Mouse (Mus musculus) midbrain, embryonic 13.5 days (tissue): ENCODE data around the gene Kif11. TPM values are rescaled to one million over a fixed set of nuclear protein-coding genes. Genes with fewer than 3 reads are reported as not detected.

Experiments used
- ATAC-seq: fragments of 200-750 bp; cut with Nextera tagmentation; 2 replicates; pipeline ENCODE4 v1.8.0; 2017; ENCODE audit warnings: mild to moderate bottlenecking, moderate TSS enrichment, moderate library complexity
- H3K27ac ChIP-seq: fragments of 300-500 bp; sonication (generic); 2 replicates; pipeline ENCODE4 v1.5.1; 2015; ENCODE audit warnings: inconsistent platforms, mild to moderate bottlenecking, moderate library complexity
- H3K27me3 ChIP-seq: fragments of 300-500 bp; sonication (generic); 2 replicates; pipeline ENCODE4 v1.6.1; 2015; ENCODE audit warnings: mild to moderate bottlenecking, inconsistent platforms
- H3K36me3 ChIP-seq: fragments of 300-500 bp; sonication (generic); 2 replicates; pipeline ENCODE4 v1.6.1; 2015; ENCODE audit warnings: mild to moderate bottlenecking, inconsistent platforms
- H3K4me1 ChIP-seq: fragments of 300-500 bp; sonication (generic); replicated peaks from 2 replicates; pipeline ENCODE4 v1.6.1; 2015; ENCODE audit warnings: inconsistent platforms
- H3K4me2 ChIP-seq: fragments of 300-500 bp; sonication (generic); replicated peaks from 2 replicates; pipeline ENCODE4 v1.6.1; 2015; ENCODE audit warnings: moderate library complexity, mild to moderate bottlenecking, inconsistent platforms
- H3K4me3 ChIP-seq: fragments of 300-500 bp; sonication (generic); replicated peaks from 2 replicates; pipeline ENCODE4 v1.5.1; 2015; ENCODE audit warnings: mild to moderate bottlenecking, inconsistent platforms
- H3K9ac ChIP-seq: fragments of 300-500 bp; sonication (generic); replicated peaks from 2 replicates; pipeline ENCODE4 v1.6.1; 2015; ENCODE audit warnings: mild to moderate bottlenecking, inconsistent platforms
- H3K9me3 ChIP-seq: fragments of 300-500 bp; sonication (generic); 2 replicates; pipeline ENCODE4 v1.6.1; 2016; ENCODE audit warnings: mild to moderate bottlenecking, inconsistent platforms
- WGBS: fragments of 180-500 bp; shearing (Covaris S2); methylation state at CpG from one replicate; pipeline ENCODE4 v1.1.7; 2015; 5-methylcytosine and 5-hydroxymethylcytosine counted together
- polyA plus RNA-seq: library from polyadenylated mRNA; unstranded; fragments of >200 nt; fragmentation: Nextera tagmentation; extraction: Ambion mirVana; gene quantifications from 2 replicates; pipeline ENCODE4 v1.2.1, GENCODE M21; 2015

Kif11 gene
- polyA plus RNA-seq, result 27.1 and 29.0 TPM in 2 replicates

DNA sequence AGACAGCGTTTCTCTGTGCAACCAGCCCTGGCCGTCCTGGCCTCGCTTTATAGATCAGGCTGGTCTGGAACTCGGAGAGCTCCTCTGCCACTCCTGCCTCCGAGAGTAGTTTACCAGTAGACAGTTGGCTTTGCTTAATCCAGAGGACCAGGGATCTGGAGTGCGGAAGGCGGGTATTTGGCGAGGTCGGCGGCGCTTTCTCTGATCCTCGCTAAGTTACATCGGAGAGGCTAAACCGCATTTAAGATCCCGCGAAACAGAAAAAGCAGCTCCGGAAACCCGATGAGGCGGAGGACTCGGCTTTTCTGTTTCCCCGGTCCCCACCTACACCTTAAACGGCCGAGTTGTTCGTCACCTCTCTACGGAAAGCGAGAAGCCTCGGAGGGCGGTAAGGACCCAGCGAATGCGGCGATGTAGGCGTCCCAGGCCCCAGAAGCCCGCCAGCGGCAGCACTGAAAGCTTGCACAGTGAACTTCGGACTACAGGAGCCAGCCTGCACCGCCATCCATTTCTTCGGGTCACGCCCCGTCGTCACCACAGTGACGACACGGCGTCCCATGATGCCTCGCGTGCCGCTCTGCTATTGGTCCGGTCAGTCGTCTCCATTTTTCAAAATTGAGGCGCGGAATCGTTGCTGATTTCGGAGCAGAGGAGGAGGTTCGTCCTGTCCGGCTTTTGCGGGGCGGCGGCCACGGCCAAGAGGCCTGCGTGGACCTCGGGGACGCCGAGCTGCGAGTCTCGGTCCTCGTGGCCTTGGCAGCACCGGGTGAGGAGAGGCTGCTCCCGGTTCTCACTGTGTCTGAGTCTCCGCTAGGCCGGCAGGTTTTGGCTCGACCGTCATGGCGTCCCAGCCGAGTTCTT is at the start of gene Kif11:
Gene Kif11, plus strand, starts transcription at position 649 of the 861 bp plus-strand sequence.
- Histone ChIP-seq H3K4me1 (peaks cover 25% of the 10 kb centered on the region), H3K9ac (peak within 1 kb of the TSS; percentile 73), H3K27ac (peak within 1 kb of the TSS; percentile 89), H3K4me3 (peak within 1 kb of the TSS; percentile 82), H3K27me3 (no peaks in the 10 kb centered on the region), H3K36me3 (no peaks in the 10 kb centered on the region), H3K9me3 (no peaks in the 10 kb centered on the region), H3K4me2 (peak within 1 kb of the TSS; percentile 84)
- peak; percentile 100 for ATAC-seq
- under 1% methylated on average over 73 of the region's 73 CpGs for WGBS

DNA sequence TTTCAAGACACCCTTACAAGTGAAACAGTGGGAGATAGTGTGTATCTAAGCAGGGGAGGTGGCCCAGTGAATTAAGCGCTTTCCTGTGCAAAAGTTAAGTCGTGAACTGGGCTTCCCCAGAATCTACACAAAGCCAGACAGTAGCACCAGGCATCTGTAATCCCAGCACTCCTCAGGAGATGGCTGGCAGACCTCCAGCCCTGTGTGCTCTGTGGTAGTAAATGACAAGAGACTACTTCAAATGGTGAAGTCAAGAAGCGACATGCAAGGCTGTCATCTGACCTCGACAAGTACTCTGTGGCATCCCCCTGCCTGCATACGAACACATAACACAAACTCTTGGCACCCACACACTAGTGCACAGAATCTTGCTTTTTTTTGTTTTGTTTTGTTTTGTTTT is 49.0 kb upstream of the Kif11 start:
- H3K4me2 ChIP-seq, result no peak overlapping the region
- H3K36me3 ChIP-seq, result peaks cover 24% of the 10 kb centered on the region
- WGBS, result 83% methylated on average over 5 of the region's 5 CpGs
- H3K4me3 ChIP-seq, result no peak overlapping the region
- no peak for ATAC-seq
- H3K9me3 ChIP-seq, result no peaks in the 10 kb centered on the region
- H3K9ac ChIP-seq, result no peak overlapping the region
- no peaks in the 10 kb centered on the region for H3K4me1 ChIP-seq
- H3K27ac ChIP-seq, result no peak overlapping the region
- H3K27me3 ChIP-seq, result no peaks in the 10 kb centered on the region

DNA sequence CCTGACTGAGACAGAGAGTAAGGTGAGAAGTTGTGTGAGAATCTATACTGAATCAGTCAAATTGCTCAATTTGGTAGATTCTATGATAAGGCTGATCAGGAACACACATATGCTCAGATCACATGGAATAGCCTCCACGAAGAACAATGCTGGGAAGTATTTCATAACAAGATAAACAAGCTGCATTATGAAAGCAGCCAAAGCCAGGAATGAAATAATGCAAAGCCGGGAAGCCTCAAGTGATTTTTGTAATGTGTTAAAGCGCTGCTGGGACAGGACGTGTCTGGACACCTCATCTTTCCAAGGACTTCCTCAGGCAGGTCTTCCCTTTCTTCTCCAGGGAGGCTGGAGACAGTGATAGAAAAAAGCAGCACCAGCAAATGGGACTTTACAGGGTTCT is 43.5 kb upstream of the Kif11 start:
- Histone ChIP-seq H3K27me3 (no peaks in the 10 kb centered on the region), H3K4me1 (no peaks in the 10 kb centered on the region), H3K4me2 (no peak overlapping the region), H3K27ac (no peak overlapping the region), H3K9me3 (no peaks in the 10 kb centered on the region), H3K4me3 (no peak overlapping the region), H3K36me3 (peaks cover 14% of the 10 kb centered on the region), H3K9ac (no peak overlapping the region)
- no peak for ATAC-seq
- WGBS, result 92% methylated on average over 4 of the region's 4 CpGs

DNA sequence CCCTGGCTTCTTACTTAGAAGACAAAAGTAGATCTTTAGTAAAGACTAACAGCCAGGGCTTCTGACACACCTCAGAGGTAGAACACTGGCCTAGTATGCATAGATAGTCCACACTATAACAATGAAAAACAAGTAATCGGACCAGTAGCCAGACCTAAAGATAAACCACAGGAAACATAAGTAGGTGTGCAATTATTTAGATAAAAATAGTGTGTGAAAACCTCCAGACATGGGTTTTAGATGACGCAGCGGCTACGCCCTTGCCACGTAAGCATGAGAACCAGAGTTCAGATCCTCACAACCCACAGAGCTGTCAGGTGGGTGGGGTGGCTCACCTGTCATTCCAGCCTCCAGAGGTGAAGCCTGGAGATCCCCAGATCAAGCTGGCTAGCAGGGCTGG is 42.8 kb upstream of the Kif11 start:
- H3K9ac ChIP-seq, result no peak overlapping the region
- H3K27me3 ChIP-seq, result no peaks in the 10 kb centered on the region
- H3K9me3 ChIP-seq, result no peaks in the 10 kb centered on the region
- H3K36me3 ChIP-seq, result peaks cover 7% of the 10 kb centered on the region
- no peaks in the 10 kb centered on the region for H3K4me1 ChIP-seq
- no peak overlapping the region for H3K27ac ChIP-seq
- no peak overlapping the region for H3K4me2 ChIP-seq
- no peak for ATAC-seq
- 96% methylated on average over 5 of the region's 5 CpGs for WGBS
- H3K4me3 ChIP-seq, result no peak overlapping the region

DNA sequence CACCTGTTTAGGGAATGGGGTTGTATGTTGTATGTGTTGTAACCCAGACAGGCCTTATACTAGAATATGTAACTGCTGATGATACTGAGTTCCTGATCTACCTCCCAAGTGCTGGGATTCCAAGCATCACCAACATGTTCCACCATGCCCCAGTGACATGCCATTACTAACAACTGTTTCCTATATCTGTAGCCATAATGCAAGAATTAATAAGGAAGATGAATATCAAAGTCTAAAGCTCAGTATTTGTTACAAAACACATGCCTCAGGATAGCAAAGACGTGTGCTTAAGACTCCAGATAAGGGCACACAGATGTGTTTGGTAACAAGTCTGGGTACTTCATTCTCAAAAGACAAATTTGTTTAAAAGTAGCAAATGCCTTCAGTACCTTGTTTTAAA is 40.8 kb upstream of the Kif11 start:
- Histone ChIP-seq H3K9ac (no peak overlapping the region), H3K27ac (no peak overlapping the region), H3K27me3 (no peaks in the 10 kb centered on the region), H3K4me3 (no peak overlapping the region), H3K4me1 (no peaks in the 10 kb centered on the region), H3K9me3 (no peaks in the 10 kb centered on the region), H3K4me2 (no peak overlapping the region), H3K36me3 (no peaks in the 10 kb centered on the region; the same call in 1 of the 2 replicates)
- ATAC-seq, result no peak
- WGBS, result 86% methylated on average over 1 of the region's 1 CpGs

DNA sequence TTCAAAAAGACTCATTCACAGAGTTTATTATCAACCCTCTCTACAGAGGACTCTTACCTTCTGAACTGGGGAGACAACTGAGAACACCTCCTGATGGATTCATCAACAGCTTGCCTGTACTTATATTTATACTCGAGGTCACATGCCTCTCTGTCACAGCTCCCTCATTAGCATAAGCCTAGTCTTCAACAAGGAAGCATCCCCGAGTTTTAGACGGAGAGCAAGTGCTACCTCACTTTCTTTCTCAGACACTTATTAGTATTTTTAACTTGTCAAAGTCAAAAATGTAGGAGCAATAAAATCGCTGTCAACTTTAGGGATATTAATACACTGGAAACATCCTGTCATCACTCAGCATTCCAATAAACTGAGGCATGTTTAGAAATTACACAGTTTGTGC is 38.5 kb upstream of the Kif11 start, which contains the start of gene Ide:
Gene Ide, minus strand, starts transcription at position 101 of the 400 bp plus-strand sequence.
- no peak for ATAC-seq
- no peaks in the 10 kb centered on the region for H3K27me3 ChIP-seq
- H3K9me3 ChIP-seq, result no peaks in the 10 kb centered on the region
- no peak within 1 kb of the TSS for H3K4me2 ChIP-seq
- no peaks in the 10 kb centered on the region; the same call in 1 of the 2 replicates for H3K36me3 ChIP-seq
- no peak within 1 kb of the TSS for H3K4me3 ChIP-seq
- H3K9ac ChIP-seq, result no peak within 1 kb of the TSS
- no peaks in the 10 kb centered on the region for H3K4me1 ChIP-seq
- H3K27ac ChIP-seq, result no peak within 1 kb of the TSS
- 67% methylated on average over 4 of the region's 4 CpGs for WGBS

DNA sequence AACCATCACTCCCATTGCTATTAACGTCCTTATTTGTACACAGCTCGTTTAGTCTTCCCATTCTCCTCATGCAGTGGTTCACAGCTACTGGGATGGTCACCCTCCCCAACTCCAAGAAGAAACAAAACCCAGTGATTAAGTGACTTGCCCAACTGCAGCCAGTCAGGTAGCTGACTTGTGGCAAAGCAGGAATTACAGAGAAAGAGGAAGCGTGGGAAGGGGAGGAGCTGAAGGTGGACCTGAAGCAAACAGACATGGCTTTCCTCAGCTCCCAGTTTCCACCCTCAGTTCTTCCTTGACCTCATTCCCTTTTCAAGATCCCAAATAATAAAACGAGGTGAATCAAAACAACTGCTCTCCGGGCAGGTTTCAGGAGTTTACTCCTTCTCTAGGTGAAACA is 35.7 kb upstream of the Kif11 start:
- H3K9me3 ChIP-seq, result no peaks in the 10 kb centered on the region
- no peaks in the 10 kb centered on the region for H3K27me3 ChIP-seq
- no peak overlapping the region for H3K4me3 ChIP-seq
- no peak overlapping the region for H3K4me2 ChIP-seq
- no peaks in the 10 kb centered on the region for H3K4me1 ChIP-seq
- no peak overlapping the region for H3K27ac ChIP-seq
- no peaks in the 10 kb centered on the region for H3K36me3 ChIP-seq
- H3K9ac ChIP-seq, result no peak overlapping the region
- no peak for ATAC-seq
- WGBS, result 82% methylated on average over 5 of the region's 5 CpGs

DNA sequence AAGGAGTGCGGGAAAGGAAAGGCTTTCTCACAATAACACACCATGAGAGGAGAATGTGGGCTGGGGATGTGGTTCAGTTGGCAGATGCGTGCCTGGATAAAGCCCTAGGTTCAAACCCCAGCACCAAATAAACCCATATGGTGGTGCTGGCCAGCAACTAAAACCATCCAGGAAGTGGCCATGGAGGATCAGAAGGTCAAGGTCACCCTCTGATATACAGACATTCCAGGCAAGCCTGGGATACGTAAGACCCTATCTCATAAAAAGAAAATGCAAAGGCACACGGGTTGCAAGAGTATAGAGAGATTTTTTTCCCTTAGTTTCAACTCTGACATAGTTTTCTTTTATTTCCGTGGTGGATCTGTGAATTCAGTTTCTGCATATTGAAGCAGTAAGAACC is 35.3 kb upstream of the Kif11 start:
- no peak for ATAC-seq

DNA sequence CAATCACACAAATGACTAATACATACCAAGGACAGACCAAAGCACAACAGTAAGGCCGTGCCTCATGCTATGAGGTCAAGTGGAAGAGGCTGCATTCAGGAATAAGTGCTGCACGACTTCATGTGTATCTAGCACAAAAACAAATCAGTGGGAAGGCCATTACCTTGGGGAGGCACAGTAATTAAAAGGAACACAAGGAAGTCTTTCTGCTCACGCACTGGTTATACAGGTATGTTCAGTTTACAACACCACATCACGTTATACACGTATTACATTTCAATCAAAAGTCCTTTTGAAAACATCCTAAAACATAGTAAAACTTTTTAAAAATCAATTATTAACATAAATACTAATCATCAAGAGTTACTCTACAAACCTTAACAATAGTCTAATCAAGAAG is 32.3 kb upstream of the Kif11 start:
- H3K4me2 ChIP-seq, result no peak overlapping the region
- H3K4me1 ChIP-seq, result no peaks in the 10 kb centered on the region
- no peaks in the 10 kb centered on the region for H3K9me3 ChIP-seq
- 86% methylated on average over 5 of the region's 5 CpGs for WGBS
- H3K27me3 ChIP-seq, result no peaks in the 10 kb centered on the region
- H3K27ac ChIP-seq, result no peak overlapping the region
- H3K36me3 ChIP-seq, result no peaks in the 10 kb centered on the region
- no peak overlapping the region for H3K9ac ChIP-seq
- no peak overlapping the region for H3K4me3 ChIP-seq
- ATAC-seq, result no peak

More for the DNA sequence above, 35.3 kb upstream of the Kif11 start:
- Histone ChIP-seq H3K36me3 (no peaks in the 10 kb centered on the region), H3K4me2 (no peak overlapping the region), H3K27me3 (no peaks in the 10 kb centered on the region), H3K9me3 (no peaks in the 10 kb centered on the region), H3K9ac (no peak overlapping the region), H3K4me1 (no peaks in the 10 kb centered on the region), H3K4me3 (no peak overlapping the region), H3K27ac (no peak overlapping the region)
- WGBS, result 87% methylated on average over 5 of the region's 5 CpGs

DNA sequence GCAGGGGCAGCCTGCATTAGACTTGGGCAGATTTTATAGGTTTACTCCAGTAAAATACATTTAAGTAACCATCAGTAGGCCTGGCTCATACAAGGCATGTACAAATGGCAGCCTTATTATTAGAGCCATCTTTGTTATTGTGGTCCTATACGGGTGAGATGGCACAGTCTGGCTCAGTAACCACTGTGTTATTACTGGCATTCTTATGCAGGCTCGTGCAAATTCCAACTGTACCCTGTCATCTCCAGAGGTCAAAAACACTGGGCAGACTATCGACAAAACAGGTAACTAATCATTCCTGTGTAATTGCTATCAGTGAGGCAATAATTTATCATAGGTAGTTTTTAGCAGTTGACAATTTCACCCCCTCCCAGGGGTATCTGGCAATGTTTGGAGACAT is 29.9 kb upstream of the Kif11 start:
- ATAC-seq, result no peak
- Histone ChIP-seq H3K9ac (no peak overlapping the region), H3K9me3 (no peaks in the 10 kb centered on the region), H3K4me1 (no peaks in the 10 kb centered on the region), H3K36me3 (no peaks in the 10 kb centered on the region), H3K27me3 (no peaks in the 10 kb centered on the region), H3K4me3 (no peak overlapping the region), H3K27ac (no peak overlapping the region), H3K4me2 (no peak overlapping the region)
- WGBS, result 89% methylated on average over 3 of the region's 3 CpGs

DNA sequence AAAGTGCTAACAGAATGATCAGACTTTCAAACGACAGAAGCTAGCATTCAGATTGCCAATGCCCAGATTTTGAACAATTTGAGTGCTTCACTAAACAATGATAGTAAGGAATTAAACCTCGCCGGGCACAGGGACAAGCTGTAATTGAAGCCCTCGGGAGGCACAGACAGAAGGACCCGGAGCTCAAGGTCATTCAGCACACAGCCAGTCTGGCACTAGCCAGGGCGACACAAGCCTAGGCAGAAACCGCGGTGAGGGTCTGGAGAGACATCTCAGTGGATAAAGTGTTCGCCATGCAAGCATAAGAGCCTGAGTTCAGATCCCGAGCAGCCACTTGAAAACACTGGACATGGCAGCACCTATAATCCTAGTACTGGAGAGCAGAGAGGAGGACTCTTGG is 27.9 kb upstream of the Kif11 start:
- no peak for ATAC-seq
- Histone ChIP-seq H3K27ac (no peak overlapping the region), H3K27me3 (no peaks in the 10 kb centered on the region), H3K4me2 (no peak overlapping the region), H3K4me3 (no peak overlapping the region), H3K4me1 (no peaks in the 10 kb centered on the region), H3K9me3 (no peaks in the 10 kb centered on the region), H3K9ac (no peak overlapping the region), H3K36me3 (peaks cover 7% of the 10 kb centered on the region)
- WGBS, result 87% methylated on average over 10 of the region's 10 CpGs

DNA sequence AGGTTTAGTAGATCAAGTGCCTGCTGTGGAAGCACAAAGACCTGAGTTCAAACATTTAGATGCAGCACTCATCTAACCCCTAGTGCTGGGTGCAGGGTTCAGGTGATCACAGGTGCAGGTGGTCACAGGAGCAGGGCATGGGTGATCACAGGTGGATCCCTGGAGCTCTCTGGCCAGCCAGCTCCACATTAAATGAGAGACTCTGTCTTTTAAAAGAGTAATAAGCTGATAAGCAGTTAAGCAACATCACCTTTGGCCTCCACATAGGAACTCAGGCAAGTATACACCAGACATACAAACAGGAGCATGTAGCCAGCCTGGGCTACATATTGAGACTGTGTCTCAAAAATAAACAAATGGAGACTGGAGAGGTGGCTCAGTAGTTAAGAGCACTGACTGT is 27.3 kb upstream of the Kif11 start:
- no peaks in the 10 kb centered on the region for H3K27me3 ChIP-seq
- H3K4me3 ChIP-seq, result no peak overlapping the region
- ATAC-seq, result no peak
- no peaks in the 10 kb centered on the region for H3K9me3 ChIP-seq
- peaks cover 7% of the 10 kb centered on the region for H3K36me3 ChIP-seq
- H3K4me2 ChIP-seq, result no peak overlapping the region
- no peak overlapping the region for H3K9ac ChIP-seq
- no peak overlapping the region for H3K27ac ChIP-seq
- H3K4me1 ChIP-seq, result no peaks in the 10 kb centered on the region

DNA sequence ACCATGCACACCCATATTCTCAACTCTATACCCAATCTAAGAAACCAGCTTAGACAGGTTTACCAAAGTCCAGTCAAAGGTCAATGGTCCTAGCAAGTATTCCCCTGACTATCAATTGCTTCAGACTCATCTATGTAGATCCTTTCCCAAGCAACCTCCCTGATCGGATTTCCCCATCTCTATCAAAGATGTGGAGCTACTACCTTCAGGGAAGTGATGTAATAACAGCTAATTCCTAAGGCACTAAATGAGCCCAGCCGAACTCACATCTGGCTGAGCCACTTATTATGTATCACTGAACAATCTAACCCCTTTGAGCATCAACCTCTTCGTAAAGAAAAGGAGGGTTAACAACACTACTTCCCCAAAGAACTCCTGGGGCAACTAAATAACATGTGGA is 23.4 kb upstream of the Kif11 start:
- 96% methylated on average over 3 of the region's 3 CpGs for WGBS
- no peaks in the 10 kb centered on the region for H3K4me1 ChIP-seq
- peaks cover 7% of the 10 kb centered on the region for H3K36me3 ChIP-seq
- no peak overlapping the region for H3K4me3 ChIP-seq
- no peak overlapping the region for H3K27ac ChIP-seq
- H3K9ac ChIP-seq, result no peak overlapping the region
- no peak overlapping the region for H3K4me2 ChIP-seq
- no peaks in the 10 kb centered on the region for H3K9me3 ChIP-seq
- no peak for ATAC-seq
- no peaks in the 10 kb centered on the region for H3K27me3 ChIP-seq
